Mouse (Mus musculus): ENCODE data around the gene Kcng4.

Gene Kcng4

GRCm38 (mm10) chr8:119639798-119640197 is 4.3 kb upstream of the Kcng4 start:
- DNase-seq, result no peak

- no peak for DNase-seq
Measured at GRCm38 (mm10) chr8:119638261-119638660, 2.8 kb upstream of the Kcng4 start.

- DNase-seq, result no peak
Measured at GRCm38 (mm10) chr8:119637381-119637780, 1.9 kb upstream of the Kcng4 start.

- DNase-seq, result no peak
Measured at GRCm38 (mm10) chr8:119636766-119637165, 1.3 kb upstream of the Kcng4 start.

- DNase-seq, result no peak
Measured at GRCm38 (mm10) chr8:119635958-119636357, 478 bp upstream of the Kcng4 start.

- peak; percentile 93 for DNase-seq
Measured at GRCm38 (mm10) chr8:119634616-119635336, 704 bp downstream of the Kcng4 start.

- DNase-seq, result peak; percentile 84
Measured at GRCm38 (mm10) chr8:119632909-119633308, 2.6 kb downstream of the Kcng4 start.

- DNase-seq, result no peak
Measured at GRCm38 (mm10) chr8:119632246-119632645, 3.2 kb downstream of the Kcng4 start.

- no peak for DNase-seq
Measured at GRCm38 (mm10) chr8:119630841-119631240, 4.6 kb downstream of the Kcng4 start.

- DNase-seq, result peak; percentile 90
Measured at GRCm38 (mm10) chr8:119627613-119628359, 7.7 kb downstream of the Kcng4 start.

- peak; percentile 87 for DNase-seq
Measured at GRCm38 (mm10) chr8:119627199-119627598, 8.3 kb downstream of the Kcng4 start.

GRCm38 (mm10) chr8:119625788-119626187 is 9.7 kb downstream of the Kcng4 start:
- DNase-seq, result peak; percentile 77

- peak; percentile 85 for DNase-seq
Measured at GRCm38 (mm10) chr8:119624916-119625315, 10.6 kb downstream of the Kcng4 start.

- DNase-seq, result no peak
Measured at GRCm38 (mm10) chr8:119623744-119624143, 11.7 kb downstream of the Kcng4 start.

- DNase-seq, result peak; percentile 81
Measured at GRCm38 (mm10) chr8:119623061-119623460, 12.4 kb downstream of the Kcng4 start.

GRCm38 (mm10) chr8:119622555-119622954 is 12.9 kb downstream of the Kcng4 start:
- no peak for DNase-seq

- peak; percentile 93 for DNase-seq
Measured at GRCm38 (mm10) chr8:119620848-119621465, 14.5 kb downstream of the Kcng4 start.

GRCm38 (mm10) chr8:119620116-119620840 is 15.2 kb downstream of the Kcng4 start:
- no peak for DNase-seq

- no peak for DNase-seq
Measured at GRCm38 (mm10) chr8:119618887-119619286, 16.6 kb downstream of the Kcng4 start.

- DNase-seq, result peak; percentile 97
Measured at GRCm38 (mm10) chr8:119617586-119617985, 17.9 kb downstream of the Kcng4 start.

GRCm38 (mm10) chr8:119616811-119617210 is 18.7 kb downstream of the Kcng4 start:
- peak; percentile 90 for DNase-seq

GRCm38 (mm10) chr8:119616358-119616757 is 19.1 kb downstream of the Kcng4 start:
- DNase-seq, result peak; percentile 75

GRCm38 (mm10) chr8:119615096-119615495 is 20.4 kb downstream of the Kcng4 start:
- peak; percentile 82 for DNase-seq

Measured in heart, adult 11 months (tissue).